Mouse (Mus musculus) left cerebral cortex, adult 8-10 months (tissue): ENCODE measurements around the gene Gng3. TPM values are rescaled to one million over a fixed set of nuclear protein-coding genes. Genes with fewer than 3 reads are reported as not detected.
"Not testable (repeated sequence)": the region's sequence is repeated elsewhere in the genome, so short reads cannot be mapped to it uniquely, and the experiment has no call there.

ENCODE experiments used
- DNase-seq, 2 experiments: peaks; one replicate each; pipeline ENCODE4 v3.0.0; 2022; ENCODE audit warnings: low spot score in 2 of 2
- total RNA-seq, 4 experiments: library from RNA; stranded (reverse); gene quantifications; 2 replicates each; pipeline ENCODE4 v1.2.4; 2022

Gng3 gene
- total RNA-seq, 4 experiments from 2014 or later = 153 to 200 (median 171) TPM

- DNase-seq = no peak
Measured at GRCm38 (mm10) chr19:8848356-8848755, 9.4 kb upstream of the Gng3 start.

GRCm38 (mm10) chr19:8844371-8845129, 5.6 kb upstream of the Gng3 start:
- no peak for DNase-seq

- no peak for DNase-seq
Measured at GRCm38 (mm10) chr19:8842961-8843360, 4.0 kb upstream of the Gng3 start.

- DNase-seq = no peak
Measured at GRCm38 (mm10) chr19:8841012-8841411, 2.0 kb upstream of the Gng3 start.

GRCm38 (mm10) chr19:8839908-8840791, 1.2 kb upstream of the Gng3 start:
- DNase-seq = peak; percentile 39 to 69

GRCm38 (mm10) chr19:8838041-8838730, 808 bp downstream of the Gng3 start:
- DNase-seq = peak in 1 of 2 experiments; percentile 52

- DNase-seq = peak; percentile 77 to 88
Measured at GRCm38 (mm10) chr19:8837251-8837791, 1.7 kb downstream of the Gng3 start, which contains the start of gene Bscl2. TSS of gene Bscl2 (plus strand) at chr19:8837467.

- DNase-seq = not testable (repeated sequence)
Measured at GRCm38 (mm10) chr19:8836327-8836726, 2.7 kb downstream of the Gng3 start.

- no peak for DNase-seq
Measured at GRCm38 (mm10) chr19:8832971-8833370, 6.0 kb downstream of the Gng3 start.

- no peak for DNase-seq
Measured at GRCm38 (mm10) chr19:8831262-8831661, 7.7 kb downstream of the Gng3 start.

GRCm38 (mm10) chr19:8830664-8831063, 8.3 kb downstream of the Gng3 start:
- DNase-seq = no peak

- DNase-seq = no peak
Measured at GRCm38 (mm10) chr19:8829660-8830059, 9.3 kb downstream of the Gng3 start, which contains the start of gene AC129217.1. TSS of gene AC129217.1 (plus strand) at chr19:8829773.

GRCm38 (mm10) chr19:8822696-8823095, 16.3 kb downstream of the Gng3 start:
- DNase-seq = no peak

GRCm38 (mm10) chr19:8821146-8821545, 17.8 kb downstream of the Gng3 start:
- DNase-seq = no peak

- DNase-seq = peak in 1 of 2 experiments; percentile 52
Measured at GRCm38 (mm10) chr19:8820424-8820956, 18.5 kb downstream of the Gng3 start.

- DNase-seq = peak; percentile 96 to 99
Measured at GRCm38 (mm10) chr19:8819596-8820423, 19.2 kb downstream of the Gng3 start, which contains the start of gene Hnrnpul2. TSS of gene Hnrnpul2 (plus strand) at chr19:8820010.

- peak; percentile 94 to 99 for DNase-seq
Measured at GRCm38 (mm10) chr19:8818801-8819595, 20.0 kb downstream of the Gng3 start, which contains the start of gene Ttc9c. TSS of gene Ttc9c (minus strand) at chr19:8819333.

- no peak for DNase-seq
Measured at GRCm38 (mm10) chr19:8818301-8818798, 20.6 kb downstream of the Gng3 start.

GRCm38 (mm10) chr19:8817001-8817400, 22.0 kb downstream of the Gng3 start:
- DNase-seq = no peak
